Mouse (Mus musculus) forebrain, embryonic 14.5 days (tissue): ENCODE results near the gene Apol7e. TPM values are rescaled to one million over a fixed set of nuclear protein-coding genes. Genes with fewer than 3 reads are reported as not detected.
A peak's percentile ranks its signal among the peaks of the same experiment; 100 is the strongest.
"Not testable (repeated sequence)": the region's sequence is repeated elsewhere in the genome, so short reads cannot be mapped to it uniquely, and the experiment has no call there.

Experiments used
- ATAC-seq: fragments of 200-750 bp; cut with Nextera tagmentation; 2 replicates; pipeline ENCODE4 v1.8.0; 2017; ENCODE audit warnings: mild to moderate bottlenecking, moderate library complexity
- DNase-seq: peaks from one replicate; pipeline ENCODE4 v3.0.0-alpha.2; 2015; ENCODE audit warnings: low spot score
- H3K27ac ChIP-seq: fragments of 300-500 bp; sonication (generic); 2 replicates; pipeline ENCODE4 v1.5.1; 2014; ENCODE audit warnings: low read depth, mild to moderate bottlenecking, control low read depth, low read length, moderate library complexity
- H3K27me3 ChIP-seq: fragments of 300-500 bp; sonication (generic); replicated peaks from 2 replicates; pipeline ENCODE4 v1.6.1; 2014; ENCODE audit warnings: low read length, control low read depth, mixed read lengths; ENCODE audit not compliant: control insufficient read depth, insufficient read depth
- H3K36me3 ChIP-seq: fragments of 300-500 bp; sonication (generic); 2 replicates; pipeline ENCODE4 v1.6.1; 2014; ENCODE audit warnings: low read length, control low read depth; ENCODE audit not compliant: control insufficient read depth, insufficient read depth
- H3K4me1 ChIP-seq: fragments of 300-500 bp; sonication (generic); 2 replicates; pipeline ENCODE4 v1.6.1; 2014; ENCODE audit warnings: antibody characterized with exemption, low read length, control low read depth; ENCODE audit not compliant: control insufficient read depth, insufficient read depth
- H3K4me2 ChIP-seq: fragments of 300-500 bp; sonication (generic); 2 replicates; pipeline ENCODE4 v1.6.1; 2014; ENCODE audit warnings: mild to moderate bottlenecking, control low read depth, low read length
- H3K4me3 ChIP-seq: fragments of 300-500 bp; sonication (generic); 2 replicates; pipeline ENCODE4 v1.5.1; 2014; ENCODE audit warnings: low read depth, low read length, control low read depth
- H3K9ac ChIP-seq: fragments of 300-500 bp; sonication (generic); 2 replicates; pipeline ENCODE4 v1.6.1; 2014; ENCODE audit warnings: mild to moderate bottlenecking, low read length, control low read depth, moderate library complexity
- H3K9me3 ChIP-seq: fragments of 300-500 bp; sonication (generic); replicated peaks from 2 replicates; pipeline ENCODE4 v1.6.1; 2016; ENCODE audit warnings: low read length, control low read depth, mixed read lengths; ENCODE audit not compliant: control insufficient read depth
- WGBS: fragments of 180-500 bp; shearing (Covaris S2); extraction: QIAGEN DNeasy Blood & Tissue Kit; methylation state at CpG from one replicate; pipeline ENCODE4 v1.1.7; 2014; 5-methylcytosine and 5-hydroxymethylcytosine counted together
- polyA plus RNA-seq: library from polyadenylated mRNA; unstranded; fragments of >200 nt; fragmentation: Nextera tagmentation; extraction: Ambion mirVana; gene quantifications from 2 replicates; pipeline ENCODE4 v1.2.1, GENCODE M21; 2014

Apol7e gene
- polyA plus RNA-seq, 1 experiment from 2014 or later, result not detected

DNA sequence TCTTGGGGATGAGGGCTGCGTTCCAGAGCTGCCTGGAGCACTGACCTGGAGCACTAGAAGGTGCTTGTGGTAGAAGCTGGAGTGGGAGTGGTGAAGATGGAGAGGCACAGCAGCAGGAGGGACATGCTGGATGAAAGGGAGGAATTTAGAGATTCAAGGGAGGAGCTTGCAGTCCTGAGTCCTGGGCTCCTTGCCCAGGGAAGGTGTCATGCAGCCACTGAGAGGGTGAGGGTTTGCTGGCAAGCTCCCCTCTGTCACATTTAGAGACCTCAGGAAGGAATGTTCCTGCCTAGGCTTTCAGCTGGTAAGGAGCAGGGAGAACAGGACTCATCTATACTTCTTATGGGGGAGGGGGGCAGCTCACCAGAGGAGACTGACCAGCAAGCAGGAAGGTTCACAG, 10.3 kb downstream of the Apol7e start:
- H3K27me3 ChIP-seq, H3K9ac ChIP-seq, H3K4me1 ChIP-seq, H3K4me2 ChIP-seq, ATAC-seq, DNase-seq, H3K36me3 ChIP-seq, H3K4me3 ChIP-seq, H3K27ac ChIP-seq, H3K9me3 ChIP-seq: not testable (repeated sequence)
- no CpG with 5 or more reads among the region's 1 CpGs for WGBS

DNA sequence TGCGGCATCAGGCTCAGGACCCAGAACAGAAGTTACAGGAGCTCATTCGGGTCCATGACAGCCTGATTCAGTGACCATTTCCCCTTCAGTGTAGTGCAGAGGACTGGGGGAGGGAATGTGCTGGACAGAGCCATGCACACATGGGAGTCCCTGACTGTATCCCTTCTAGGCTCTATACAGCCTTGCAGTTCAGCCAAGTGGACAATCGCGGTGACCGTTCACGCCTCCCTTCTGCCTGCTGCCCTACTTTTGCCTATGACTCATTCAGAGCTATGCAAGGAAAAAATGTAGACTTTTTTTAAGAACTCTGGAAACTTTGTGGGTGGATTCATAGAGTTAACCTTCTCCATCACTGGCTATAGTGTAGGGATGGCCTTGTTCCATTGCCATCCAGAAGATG, 19.6 kb downstream of the Apol7e start:
- not testable (repeated sequence) for H3K4me2 ChIP-seq, H3K4me3 ChIP-seq, H3K27me3 ChIP-seq, H3K9me3 ChIP-seq, H3K36me3 ChIP-seq, H3K9ac ChIP-seq, ATAC-seq, H3K4me1 ChIP-seq, DNase-seq, H3K27ac ChIP-seq
- WGBS, result 86% methylated on average over 2 of the region's 6 CpGs

DNA sequence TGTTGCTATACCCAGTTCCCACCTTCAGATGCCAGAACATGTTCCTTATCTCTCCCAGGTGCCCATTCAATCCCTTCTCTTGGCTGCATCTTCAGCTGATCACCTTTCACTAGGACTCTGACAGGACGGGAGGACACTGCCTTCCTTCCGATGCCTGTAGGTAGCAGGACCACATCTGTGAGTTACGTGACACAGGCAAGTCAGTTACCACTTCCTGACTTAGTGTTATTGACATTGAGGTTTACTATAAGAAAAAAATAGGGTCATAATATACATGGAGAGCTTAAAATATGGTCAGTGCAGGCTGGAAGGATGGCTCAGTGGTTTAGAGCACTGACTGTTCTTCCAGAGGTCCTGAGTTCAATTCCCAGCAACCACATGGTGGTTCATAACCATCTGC, 22.9 kb downstream of the Apol7e start:
- not testable (repeated sequence) for DNase-seq, H3K27ac ChIP-seq, H3K36me3 ChIP-seq, H3K9ac ChIP-seq, H3K4me1 ChIP-seq, H3K9me3 ChIP-seq, H3K27me3 ChIP-seq, H3K4me2 ChIP-seq, H3K4me3 ChIP-seq, ATAC-seq
- WGBS, result no CpG with 5 or more reads among the region's 3 CpGs

DNA sequence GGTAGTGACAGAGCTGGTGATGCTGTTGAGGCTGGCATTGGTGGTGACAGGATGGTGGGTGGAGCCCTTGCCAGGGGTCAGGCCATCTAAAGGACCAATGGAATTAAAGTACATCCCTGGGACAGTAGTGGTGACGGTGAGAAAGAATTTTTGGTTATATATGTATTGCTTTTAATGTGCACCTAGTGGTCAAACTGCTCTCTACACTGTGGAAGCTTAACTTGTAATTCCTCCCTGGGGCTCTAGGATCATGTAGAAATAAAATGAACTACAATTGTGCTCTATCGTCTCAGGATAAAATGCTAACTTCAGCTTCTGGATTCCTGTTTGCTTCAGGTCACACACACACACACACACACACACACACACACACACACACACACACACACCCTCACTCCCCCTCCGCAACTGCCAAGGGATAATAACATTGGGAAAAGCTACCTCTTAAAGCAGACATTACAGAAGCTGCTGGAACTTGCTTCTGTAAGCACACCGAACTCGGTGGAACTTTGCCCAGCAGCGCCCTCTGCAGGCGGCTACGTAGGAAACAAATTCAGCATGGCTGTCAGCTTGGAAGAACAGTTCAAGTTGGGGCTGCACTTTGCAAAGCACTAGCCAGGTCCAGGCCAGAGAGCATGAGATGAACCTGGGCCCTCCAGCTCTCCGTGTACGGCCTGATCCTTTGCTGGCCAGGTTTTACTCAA, 25.7 kb downstream of the Apol7e start:
- 14% methylated on average over 3 of the region's 10 CpGs for WGBS
- DNase-seq, H3K27ac ChIP-seq, H3K9me3 ChIP-seq, H3K9ac ChIP-seq, H3K4me2 ChIP-seq, H3K27me3 ChIP-seq, H3K36me3 ChIP-seq, H3K4me3 ChIP-seq, H3K4me1 ChIP-seq, ATAC-seq: not testable (repeated sequence)

DNA sequence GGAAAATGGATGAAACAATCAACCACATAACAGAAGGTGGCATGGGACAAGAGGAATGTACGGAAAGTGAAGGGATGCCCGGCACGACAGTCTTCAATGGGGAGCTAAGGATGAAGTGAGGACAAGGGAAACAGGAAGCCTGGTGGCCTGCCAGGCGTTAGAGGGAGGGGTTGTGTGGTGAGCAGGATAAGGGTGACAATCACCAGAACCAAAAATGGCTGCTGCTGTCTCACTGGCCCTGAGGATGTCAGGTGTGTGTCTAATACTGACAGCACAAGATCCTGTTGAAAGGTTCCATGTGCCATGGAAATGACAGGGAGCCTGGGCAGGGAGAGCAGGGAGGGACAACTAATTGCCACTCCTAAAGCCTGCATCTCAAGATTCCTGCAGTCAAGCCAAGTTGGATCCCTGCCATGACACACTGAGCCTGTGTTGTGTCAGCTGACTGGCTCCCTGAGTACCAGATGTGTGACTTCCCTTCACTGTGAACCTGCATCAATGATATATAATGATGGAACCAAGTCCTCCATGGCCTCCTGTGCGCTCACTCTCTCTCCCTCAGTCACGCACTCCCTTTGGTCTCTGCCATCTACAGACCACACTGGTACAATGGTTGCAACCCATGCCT, 26.9 kb downstream of the Apol7e start:
- not testable (repeated sequence) for H3K9ac ChIP-seq, H3K27ac ChIP-seq, H3K4me3 ChIP-seq, H3K4me1 ChIP-seq, H3K4me2 ChIP-seq, H3K36me3 ChIP-seq, ATAC-seq, H3K9me3 ChIP-seq, H3K27me3 ChIP-seq
- peak; percentile 52 for DNase-seq
- WGBS, result 84% methylated on average over 6 of the region's 6 CpGs

DNA sequence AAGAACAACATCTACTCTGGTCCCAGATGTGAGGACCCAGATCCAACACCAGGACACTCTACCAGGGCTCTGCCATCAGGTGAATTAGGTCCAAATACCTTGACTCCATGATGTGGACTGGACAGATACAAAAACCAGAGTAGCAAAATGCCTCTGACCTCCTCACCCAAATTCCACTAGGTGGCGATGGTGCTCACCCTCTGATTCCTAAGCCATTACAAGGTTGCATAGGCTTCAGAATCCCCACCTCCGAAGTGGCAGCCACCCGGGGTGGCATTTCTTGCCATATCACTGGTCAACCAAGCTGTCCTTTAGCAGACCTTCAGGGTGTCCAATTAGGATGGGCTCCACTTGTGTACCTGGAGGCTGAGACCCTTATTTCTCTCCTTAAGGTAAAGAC, 28.5 kb downstream of the Apol7e start:
- DNase-seq, result peak; percentile 13
- not testable (repeated sequence) for H3K4me3 ChIP-seq, H3K9ac ChIP-seq, H3K4me2 ChIP-seq, H3K36me3 ChIP-seq, H3K9me3 ChIP-seq, ATAC-seq, H3K4me1 ChIP-seq, H3K27ac ChIP-seq, H3K27me3 ChIP-seq
- WGBS, result 3% methylated on average over 3 of the region's 3 CpGs

DNA sequence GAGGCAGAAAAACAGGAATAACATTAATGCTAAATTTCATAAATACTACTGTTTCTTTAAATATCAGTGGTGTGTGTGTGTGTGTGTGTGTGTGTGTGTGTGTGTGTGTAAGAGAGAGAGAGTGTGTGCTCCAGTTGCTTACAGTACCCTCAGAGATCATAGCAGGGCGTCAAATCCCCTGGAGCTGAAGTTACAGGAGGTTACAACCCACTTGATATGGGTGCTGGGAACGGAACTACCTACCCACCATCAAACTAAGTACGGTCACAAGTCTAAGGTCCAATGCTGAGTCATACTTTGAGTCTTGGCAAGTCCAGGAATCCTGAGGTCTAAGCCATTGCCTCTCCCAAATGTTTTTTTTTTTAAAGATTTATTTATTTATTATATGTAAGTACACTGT, 29.1 kb downstream of the Apol7e start:
- 87% methylated on average over 3 of the region's 3 CpGs for WGBS
- not testable (repeated sequence) for H3K4me2 ChIP-seq, H3K9me3 ChIP-seq, H3K27ac ChIP-seq, H3K27me3 ChIP-seq, ATAC-seq, H3K4me1 ChIP-seq, H3K4me3 ChIP-seq, H3K9ac ChIP-seq, DNase-seq, H3K36me3 ChIP-seq

DNA sequence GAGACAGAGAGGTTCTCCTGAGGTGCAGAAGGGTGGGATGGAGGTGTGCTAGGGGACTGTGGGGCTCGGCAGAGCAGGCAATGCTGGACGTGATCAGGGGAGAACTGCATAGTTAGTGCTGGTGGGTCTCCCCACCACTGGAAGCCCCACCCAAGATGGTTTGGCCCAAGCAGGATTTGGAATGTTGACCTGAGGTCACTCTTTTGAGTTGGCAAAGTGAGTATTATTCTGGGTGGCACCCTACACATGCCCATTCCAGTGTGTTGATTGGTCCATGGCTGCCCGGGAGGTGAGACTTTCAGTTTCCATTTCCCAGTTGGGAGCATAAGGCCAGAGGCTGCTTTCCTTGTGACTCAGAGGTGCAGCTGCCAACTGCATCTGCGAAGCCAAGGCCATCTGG, 30.1 kb downstream of the Apol7e start, which contains the start of gene Apol9b:
Gene Apol9b, plus strand, starts transcription at position 301 of the 400 bp plus-strand sequence.
- not testable (repeated sequence) for H3K27ac ChIP-seq, DNase-seq, H3K9ac ChIP-seq, H3K9me3 ChIP-seq, H3K4me2 ChIP-seq, H3K36me3 ChIP-seq, H3K4me3 ChIP-seq, ATAC-seq, H3K4me1 ChIP-seq, H3K27me3 ChIP-seq
- WGBS, result 83% methylated on average over 1 of the region's 4 CpGs

DNA sequence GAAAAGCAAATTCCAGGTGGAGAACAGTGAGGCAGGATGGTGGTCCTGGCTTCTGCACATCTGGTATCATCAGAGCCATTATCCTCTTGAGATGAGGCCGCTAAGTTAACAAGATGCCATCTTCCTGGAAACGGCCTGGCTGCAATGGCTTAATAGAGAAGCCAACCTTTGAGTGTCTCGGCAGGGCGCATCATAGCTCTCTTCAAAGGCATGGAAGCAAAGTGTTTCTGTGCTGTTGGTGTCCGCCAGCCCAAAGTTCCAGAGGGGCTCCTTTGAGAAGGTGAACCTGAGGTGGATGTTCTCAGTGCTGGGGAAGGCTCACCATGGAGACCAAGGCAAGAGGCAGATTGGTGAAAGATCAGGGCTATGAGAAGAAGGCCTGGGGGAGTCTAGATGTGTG, 32.9 kb downstream of the Apol7e start:
- Histone ChIP-seq H3K27ac (no peak overlapping the region), H3K9me3 (no peaks in the 10 kb centered on the region), H3K9ac (no peak overlapping the region), H3K4me1 (no peaks in the 10 kb centered on the region), H3K36me3 (no peaks in the 10 kb centered on the region), H3K4me3 (no peak overlapping the region), H3K27me3 (no peaks in the 10 kb centered on the region), H3K4me2 (no peak overlapping the region)
- no peak for ATAC-seq
- DNase-seq, result no peak
- 85% methylated on average over 5 of the region's 5 CpGs for WGBS
